Mouse (Mus musculus): ENCODE results near the gene Cdca4. TPM values are rescaled to one million over a fixed set of nuclear protein-coding genes. Genes with fewer than 3 reads are reported as not detected.

The Cdca4 gene
- polyA plus RNA-seq, 1 experiment from 2014 or later = 146 TPM

- no peak overlapping the region for H3K4me2 ChIP-seq (replicated peaks; ENCODE audit: low read depth, low read length)
- H3K9me3 ChIP-seq (ENCODE audit: control insufficient read depth, low read length) = no peaks in the 10 kb centered on the region
- H3K27me3 ChIP-seq (ENCODE audit: control insufficient read depth, insufficient read depth, low read length) = no peaks in the 10 kb centered on the region
- H3K9ac ChIP-seq (ENCODE audit: low read depth, low read length) = no peak overlapping the region
- no peaks in the 10 kb centered on the region for H3K36me3 ChIP-seq (ENCODE audit: control insufficient read depth, insufficient read depth, low read length)
- WGBS = 74% methylated on average over 7 of the region's 7 CpGs
- no peaks in the 10 kb centered on the region for H3K4me1 ChIP-seq (replicated peaks; ENCODE audit: control insufficient read depth, insufficient read depth, low read length)
- no peak overlapping the region for H3K4me3 ChIP-seq (ENCODE audit: low read depth, low read length)
- ATAC-seq (ENCODE audit: low FRiP score) (no peak), DNase-seq (ENCODE audit: low spot score) (no peak)
- H3K27ac ChIP-seq (ENCODE audit: low read depth, low read length) = no peak overlapping the region
Measured at GRCm38 (mm10) chr12:112860765-112861164, 31.5 kb upstream of the Cdca4 start.

- no peaks in the 10 kb centered on the region for H3K36me3 ChIP-seq (ENCODE audit: control insufficient read depth, insufficient read depth, low read length)
- WGBS = 80% methylated on average over 8 of the region's 8 CpGs
- ATAC-seq (ENCODE audit: low FRiP score) = no peak
- no peaks in the 10 kb centered on the region for H3K9me3 ChIP-seq (ENCODE audit: control insufficient read depth, low read length)
- H3K27me3 ChIP-seq (ENCODE audit: control insufficient read depth, insufficient read depth, low read length) = no peaks in the 10 kb centered on the region
- H3K27ac ChIP-seq (ENCODE audit: low read depth, low read length) = no peak overlapping the region
- no peak overlapping the region for H3K4me3 ChIP-seq (ENCODE audit: low read depth, low read length)
- no peak for DNase-seq (ENCODE audit: low spot score)
- no peak overlapping the region for H3K4me2 ChIP-seq (replicated peaks; ENCODE audit: low read depth, low read length)
- H3K4me1 ChIP-seq (replicated peaks; ENCODE audit: control insufficient read depth, insufficient read depth, low read length) = no peaks in the 10 kb centered on the region
- H3K9ac ChIP-seq (ENCODE audit: low read depth, low read length) = no peak overlapping the region
Measured at GRCm38 (mm10) chr12:112859930-112860329, 30.7 kb upstream of the Cdca4 start.

GRCm38 (mm10) chr12:112858581-112859336, 29.5 kb upstream of the Cdca4 start:
- H3K27me3 ChIP-seq (ENCODE audit: control insufficient read depth, insufficient read depth, low read length) = no peaks in the 10 kb centered on the region
- no peaks in the 10 kb centered on the region for H3K9me3 ChIP-seq (ENCODE audit: control insufficient read depth, low read length)
- no peaks in the 10 kb centered on the region for H3K36me3 ChIP-seq (ENCODE audit: control insufficient read depth, insufficient read depth, low read length)
- 88% methylated on average over 9 of the region's 9 CpGs for WGBS
- no peaks in the 10 kb centered on the region for H3K4me1 ChIP-seq (replicated peaks; ENCODE audit: control insufficient read depth, insufficient read depth, low read length)
- no peak for DNase-seq (ENCODE audit: low spot score)
- no peak overlapping the region for H3K9ac ChIP-seq (ENCODE audit: low read depth, low read length)
- H3K4me2 ChIP-seq (replicated peaks; ENCODE audit: low read depth, low read length) = no peak overlapping the region
- ATAC-seq (ENCODE audit: low FRiP score) = no peak
- no peak overlapping the region for H3K27ac ChIP-seq (ENCODE audit: low read depth, low read length)
- H3K4me3 ChIP-seq (ENCODE audit: low read depth, low read length) = no peak overlapping the region

GRCm38 (mm10) chr12:112857021-112857925, 28.1 kb upstream of the Cdca4 start:
- Histone ChIP-seq H3K36me3 (ENCODE audit: control insufficient read depth, insufficient read depth, low read length) (no peaks in the 10 kb centered on the region), H3K9ac (ENCODE audit: low read depth, low read length) (no peak overlapping the region), H3K27me3 (ENCODE audit: control insufficient read depth, insufficient read depth, low read length) (no peaks in the 10 kb centered on the region), H3K4me1 (replicated peaks; ENCODE audit: control insufficient read depth, insufficient read depth, low read length) (no peaks in the 10 kb centered on the region), H3K27ac (ENCODE audit: low read depth, low read length) (no peak overlapping the region), H3K4me2 (replicated peaks; ENCODE audit: low read depth, low read length) (no peak overlapping the region), H3K9me3 (ENCODE audit: control insufficient read depth, low read length) (no peaks in the 10 kb centered on the region), H3K4me3 (ENCODE audit: low read depth, low read length) (no peak overlapping the region)
- WGBS = 63% methylated on average over 9 of the region's 9 CpGs
- DNase-seq (ENCODE audit: low spot score) (no peak), ATAC-seq (ENCODE audit: low FRiP score) (no peak)

GRCm38 (mm10) chr12:112856338-112856737, 27.1 kb upstream of the Cdca4 start:
- no peak for DNase-seq (ENCODE audit: low spot score)
- H3K4me2 ChIP-seq (replicated peaks; ENCODE audit: low read depth, low read length) = no peak overlapping the region
- ATAC-seq (ENCODE audit: low FRiP score) = no peak
- H3K36me3 ChIP-seq (ENCODE audit: control insufficient read depth, insufficient read depth, low read length) = no peaks in the 10 kb centered on the region
- no peak overlapping the region for H3K27ac ChIP-seq (ENCODE audit: low read depth, low read length)
- no peak overlapping the region for H3K4me3 ChIP-seq (ENCODE audit: low read depth, low read length)
- no peaks in the 10 kb centered on the region for H3K4me1 ChIP-seq (replicated peaks; ENCODE audit: control insufficient read depth, insufficient read depth, low read length)
- H3K9ac ChIP-seq (ENCODE audit: low read depth, low read length) = no peak overlapping the region
- no peaks in the 10 kb centered on the region for H3K9me3 ChIP-seq (ENCODE audit: control insufficient read depth, low read length)
- no peaks in the 10 kb centered on the region for H3K27me3 ChIP-seq (ENCODE audit: control insufficient read depth, insufficient read depth, low read length)
- WGBS = 91% methylated on average over 3 of the region's 3 CpGs

- ATAC-seq (ENCODE audit: low FRiP score) = no peak
- WGBS = 80% methylated on average over 7 of the region's 7 CpGs
- no peak for DNase-seq (ENCODE audit: low spot score)
Measured at GRCm38 (mm10) chr12:112854610-112855333, 25.5 kb upstream of the Cdca4 start.

GRCm38 (mm10) chr12:112853050-112853729, 24.0 kb upstream of the Cdca4 start:
- H3K4me3 ChIP-seq (ENCODE audit: low read depth, low read length) = no peak overlapping the region
- no peaks in the 10 kb centered on the region for H3K36me3 ChIP-seq (ENCODE audit: control insufficient read depth, insufficient read depth, low read length)
- no peak overlapping the region for H3K9ac ChIP-seq (ENCODE audit: low read depth, low read length)
- 87% methylated on average over 11 of the region's 11 CpGs for WGBS
- no peaks in the 10 kb centered on the region for H3K9me3 ChIP-seq (ENCODE audit: control insufficient read depth, low read length)
- H3K4me2 ChIP-seq (replicated peaks; ENCODE audit: low read depth, low read length) = no peak overlapping the region
- H3K4me1 ChIP-seq (replicated peaks; ENCODE audit: control insufficient read depth, insufficient read depth, low read length) = no peaks in the 10 kb centered on the region
- H3K27ac ChIP-seq (ENCODE audit: low read depth, low read length) = no peak overlapping the region
- no peaks in the 10 kb centered on the region for H3K27me3 ChIP-seq (ENCODE audit: control insufficient read depth, insufficient read depth, low read length)
- DNase-seq (ENCODE audit: low spot score) = no peak
- ATAC-seq (ENCODE audit: low FRiP score) = no peak

More at GRCm38 (mm10) chr12:112854610-112855333, 25.5 kb upstream of the Cdca4 start:
- Histone ChIP-seq H3K27ac (ENCODE audit: low read depth, low read length) (no peak overlapping the region), H3K4me1 (replicated peaks; ENCODE audit: control insufficient read depth, insufficient read depth, low read length) (no peaks in the 10 kb centered on the region), H3K9ac (ENCODE audit: low read depth, low read length) (no peak overlapping the region), H3K4me3 (ENCODE audit: low read depth, low read length) (no peak overlapping the region), H3K36me3 (ENCODE audit: control insufficient read depth, insufficient read depth, low read length) (no peaks in the 10 kb centered on the region), H3K4me2 (replicated peaks; ENCODE audit: low read depth, low read length) (no peak overlapping the region), H3K9me3 (ENCODE audit: control insufficient read depth, low read length) (no peaks in the 10 kb centered on the region), H3K27me3 (ENCODE audit: control insufficient read depth, insufficient read depth, low read length) (no peaks in the 10 kb centered on the region)

GRCm38 (mm10) chr12:112851116-112851515, 21.9 kb upstream of the Cdca4 start:
- no peak for ATAC-seq (ENCODE audit: low FRiP score)
- no peak overlapping the region for H3K9ac ChIP-seq (ENCODE audit: low read depth, low read length)
- 53% methylated on average over 8 of the region's 8 CpGs for WGBS
- no peaks in the 10 kb centered on the region for H3K27me3 ChIP-seq (ENCODE audit: control insufficient read depth, insufficient read depth, low read length)
- no peak overlapping the region for H3K27ac ChIP-seq (ENCODE audit: low read depth, low read length)
- no peak overlapping the region for H3K4me2 ChIP-seq (replicated peaks; ENCODE audit: low read depth, low read length)
- no peaks in the 10 kb centered on the region for H3K4me1 ChIP-seq (replicated peaks; ENCODE audit: control insufficient read depth, insufficient read depth, low read length)
- H3K36me3 ChIP-seq (ENCODE audit: control insufficient read depth, insufficient read depth, low read length) = no peaks in the 10 kb centered on the region
- no peak for DNase-seq (ENCODE audit: low spot score)
- H3K9me3 ChIP-seq (ENCODE audit: control insufficient read depth, low read length) = no peaks in the 10 kb centered on the region
- H3K4me3 ChIP-seq (ENCODE audit: low read depth, low read length) = no peak overlapping the region

Data from hindbrain, embryonic 11.5 days (tissue).